ENCODE assay signal across 21 mouse cellular contexts in the genomic region with DNA sequence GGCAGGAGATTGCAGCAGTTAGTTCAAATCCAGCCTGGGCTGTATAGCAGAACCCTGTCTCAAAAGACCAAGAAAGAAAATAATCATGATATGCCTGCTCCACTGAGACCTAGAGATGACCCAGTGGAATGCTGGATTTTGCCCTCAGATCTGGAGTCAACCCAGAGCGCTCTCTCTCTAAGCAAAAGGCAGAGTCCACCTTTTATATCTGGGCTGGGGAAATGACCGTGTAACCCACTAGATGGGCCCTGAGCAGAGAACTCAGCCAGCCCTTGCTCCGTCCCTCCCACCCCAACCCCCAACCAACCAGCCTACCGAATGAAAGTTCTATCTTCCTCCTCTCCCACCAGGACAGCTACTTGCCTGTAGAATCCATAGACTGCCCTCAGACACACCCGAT.
DNase-seq lines count a peak whose midpoint lies in the region; ATAC-seq lines count a peak whose summit lies in the region.
"Had no signal": no experiment of that assay in that cellular context is flagged by ENCODE, and none has a peak within 500 bp of the region (broad histone marks: within the 10 kb centered on the region; RNA-seq: fewer than 3 reads in every experiment).

No protein-coding gene starts in this region.

- ATAC-seq in kidney, embryonic 16.5 days (ENCODE audit: low FRiP score, low TSS enrichment): no peak
- ATAC-seq in kidney, embryonic 14.5 days (ENCODE audit: low FRiP score, low TSS enrichment): no peak
- ATAC-seq in midbrain, embryonic 15.5 days (replicated peaks): no peak
- ATAC-seq: activated CD4-positive, CD25-positive, alpha-beta regulatory T cell, adult 4 months; forebrain, postnatal 0 days; Patski had no signal

- H3K36me3 ChIP-seq in kidney, embryonic 16.5 days (ENCODE audit: insufficient read depth, low read length): no peaks in the 10 kb centered on the region
- H3K36me3 ChIP-seq in kidney, embryonic 14.5 days (ENCODE audit: control insufficient read depth, insufficient read depth, low read length): no peaks in the 10 kb centered on the region
- H3K36me3 ChIP-seq in midbrain, embryonic 10.5 days: no peaks in the 10 kb centered on the region
- no peaks in the 10 kb centered on the region for H3K36me3 ChIP-seq in midbrain, embryonic 15.5 days (replicated peaks)
- H3K36me3 ChIP-seq: embryonic facial prominence, embryonic 13.5 days; forebrain, embryonic 12.5 days; heart, embryonic 15.5 days had no signal

- H3K4me2 ChIP-seq in kidney, embryonic 16.5 days (replicated peaks; ENCODE audit: low read depth, low read length): no peak overlapping the region
- no peak overlapping the region for H3K4me2 ChIP-seq in kidney, embryonic 14.5 days (replicated peaks; ENCODE audit: low read depth, low read length)
- no peak overlapping the region for H3K4me2 ChIP-seq in midbrain, embryonic 15.5 days
- H3K4me2 ChIP-seq: embryonic facial prominence, embryonic 13.5 days; forebrain, embryonic 12.5 days; heart, embryonic 11.5 days; heart, embryonic 15.5 days had no signal

- no peak overlapping the region for H3K27ac ChIP-seq in kidney, embryonic 16.5 days (ENCODE audit: low read length)
- no peak overlapping the region for H3K27ac ChIP-seq in kidney, embryonic 14.5 days (ENCODE audit: low read depth, low read length)
- 0 out of 2 replicates have a peak overlapping the region, but pooled peaks have one; percentile 80 for H3K27ac ChIP-seq in midbrain, embryonic 10.5 days (replicated peaks)
- H3K27ac ChIP-seq in midbrain, embryonic 15.5 days: no peak overlapping the region
- H3K27ac ChIP-seq: embryonic facial prominence, embryonic 13.5 days; forebrain, embryonic 12.5 days; heart, adult 2 months; heart, embryonic 15.5 days had no signal

- H3K4me1 ChIP-seq in kidney, embryonic 16.5 days (ENCODE audit: insufficient read depth, low read length): no peaks in the 10 kb centered on the region
- H3K4me1 ChIP-seq in kidney, embryonic 14.5 days (ENCODE audit: control insufficient read depth, insufficient read depth, low read length): 0 out of 2 replicates have a peak, but pooled peaks cover 2% of the 10 kb centered on the region
- H3K4me1 ChIP-seq in midbrain, embryonic 10.5 days: peaks cover 26% of the 10 kb centered on the region
- H3K4me1 ChIP-seq in midbrain, embryonic 15.5 days: peaks cover 3% of the 10 kb centered on the region; the same call in 1 of the 2 replicates

- WGBS in kidney, embryonic 16.5 days: 65% methylated on average over 5 of the region's 5 CpGs
- WGBS in kidney, embryonic 14.5 days: 62% methylated on average over 5 of the region's 5 CpGs
- 81% methylated on average over 5 of the region's 5 CpGs for WGBS in midbrain, embryonic 10.5 days
- 86% methylated on average over 5 of the region's 5 CpGs for WGBS in midbrain, embryonic 15.5 days

- no peaks in the 10 kb centered on the region for H3K9me3 ChIP-seq in kidney, embryonic 16.5 days (ENCODE audit: low read length)
- no peaks in the 10 kb centered on the region for H3K9me3 ChIP-seq in kidney, embryonic 14.5 days (ENCODE audit: control insufficient read depth, low read length)
- no peaks in the 10 kb centered on the region for H3K9me3 ChIP-seq in midbrain, embryonic 10.5 days (replicated peaks)
- no peaks in the 10 kb centered on the region for H3K9me3 ChIP-seq in midbrain, embryonic 15.5 days
- H3K9me3 ChIP-seq: embryonic facial prominence, embryonic 13.5 days; forebrain, embryonic 12.5 days; heart, embryonic 15.5 days had no signal

- no peak overlapping the region for H3K4me3 ChIP-seq in kidney, embryonic 16.5 days (ENCODE audit: low read length)
- no peak overlapping the region for H3K4me3 ChIP-seq in kidney, embryonic 14.5 days (ENCODE audit: low read length)
- H3K4me3 ChIP-seq in midbrain, embryonic 10.5 days: no peak overlapping the region
- H3K4me3 ChIP-seq in midbrain, embryonic 15.5 days: no peak overlapping the region
- H3K4me3 ChIP-seq: embryonic facial prominence, embryonic 13.5 days; forebrain, embryonic 12.5 days; heart, adult 2 months; heart, embryonic 15.5 days had no signal

- no peak overlapping the region for H3K9ac ChIP-seq in kidney, embryonic 16.5 days (replicated peaks; ENCODE audit: low read length)
- no peak overlapping the region for H3K9ac ChIP-seq in kidney, embryonic 14.5 days (ENCODE audit: low read depth, low read length)
- H3K9ac ChIP-seq in midbrain, embryonic 15.5 days: no peak overlapping the region
- H3K9ac ChIP-seq: embryonic facial prominence, embryonic 13.5 days; forebrain, embryonic 12.5 days; forebrain, postnatal 0 days; heart, embryonic 15.5 days had no signal

- H3K27me3 ChIP-seq in kidney, embryonic 16.5 days (ENCODE audit: insufficient read depth, low read length): no peaks in the 10 kb centered on the region; the same call in 1 of the 2 replicates
- H3K27me3 ChIP-seq in kidney, embryonic 14.5 days (ENCODE audit: control insufficient read depth, insufficient read depth, low read length): 0 out of 2 replicates have a peak, but pooled peaks cover 3% of the 10 kb centered on the region
- H3K27me3 ChIP-seq in midbrain, embryonic 10.5 days (ENCODE audit: low read depth, poor library complexity, severe bottlenecking): peaks cover 11% of the 10 kb centered on the region
- no peaks in the 10 kb centered on the region for H3K27me3 ChIP-seq in midbrain, embryonic 15.5 days (replicated peaks)
- H3K27me3 ChIP-seq: embryonic facial prominence, embryonic 13.5 days; forebrain, embryonic 12.5 days had no signal

- DNase-seq in kidney, adult 11 months: peak; percentile 33
- peak; percentile 61 for DNase-seq in kidney, adult 9 months
- DNase-seq in midbrain, embryonic 10.5 days (ENCODE audit: low spot score): no peak
- DNase-seq in embryo, embryonic 9.5 days (ENCODE audit: extremely low spot score): no peak
- DNase-seq: adrenal gland, postnatal 14 days; cerebellum, adult 11-12 months; cerebellum, adult 9-10 months; cerebellum, postnatal 25 days; forebrain, postnatal 0 days; gastrocnemius, postnatal 14 days; heart, adult 2 months; heart, postnatal 14 days had no signal

Comparison
In these comparisons a context has a peak if more than half of its experiments do, and no peak if none do; other contexts are left out.
1. DNase-seq: peak in kidney, adult 11 months (single experiment) and kidney, adult 9 months (single experiment); none in midbrain, embryonic 10.5 days (single experiment) and embryo, embryonic 9.5 days (single experiment).